Mouse (Mus musculus) CD4-positive, CD25-positive, alpha-beta regulatory T cell, adult 9 weeks (primary cell): Measurements from ENCODE around the gene Lyzl6. TPM values are rescaled to one million over a fixed set of nuclear protein-coding genes. Genes with fewer than 3 reads are reported as not detected.

Experiments used
- polyA plus RNA-seq: library from polyadenylated mRNA; unstranded; fragments of 100-300 nt; shearing (Covaris generic); gene quantifications from one replicate; pipeline ENCODE4 v1.2.1, GENCODE M21; 2017

Lyzl6 gene
- not detected for polyA plus RNA-seq

DNA sequence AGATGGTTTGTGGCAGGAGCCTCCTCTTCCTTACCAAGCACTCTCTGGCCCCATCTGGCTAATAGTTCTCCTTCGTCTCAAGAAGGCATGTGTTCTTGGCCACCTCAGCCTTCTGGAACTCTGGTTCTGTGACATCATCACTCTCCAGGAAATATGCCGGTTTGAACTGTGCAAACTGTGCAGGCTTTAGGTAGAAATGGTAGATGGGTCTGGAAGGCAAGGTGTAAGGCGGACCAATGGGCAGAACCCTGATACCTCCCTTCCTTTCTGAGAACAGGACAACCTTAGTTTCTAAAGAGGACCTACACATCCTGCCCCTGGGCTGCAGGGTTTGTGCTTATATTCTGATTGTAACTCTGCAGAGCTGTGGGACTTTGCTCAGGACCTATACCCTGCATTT, at the start of gene Lyzl6:
Gene Lyzl6 (minus strand): TSS at position 101 of the 400 bp plus-strand sequence.

DNA sequence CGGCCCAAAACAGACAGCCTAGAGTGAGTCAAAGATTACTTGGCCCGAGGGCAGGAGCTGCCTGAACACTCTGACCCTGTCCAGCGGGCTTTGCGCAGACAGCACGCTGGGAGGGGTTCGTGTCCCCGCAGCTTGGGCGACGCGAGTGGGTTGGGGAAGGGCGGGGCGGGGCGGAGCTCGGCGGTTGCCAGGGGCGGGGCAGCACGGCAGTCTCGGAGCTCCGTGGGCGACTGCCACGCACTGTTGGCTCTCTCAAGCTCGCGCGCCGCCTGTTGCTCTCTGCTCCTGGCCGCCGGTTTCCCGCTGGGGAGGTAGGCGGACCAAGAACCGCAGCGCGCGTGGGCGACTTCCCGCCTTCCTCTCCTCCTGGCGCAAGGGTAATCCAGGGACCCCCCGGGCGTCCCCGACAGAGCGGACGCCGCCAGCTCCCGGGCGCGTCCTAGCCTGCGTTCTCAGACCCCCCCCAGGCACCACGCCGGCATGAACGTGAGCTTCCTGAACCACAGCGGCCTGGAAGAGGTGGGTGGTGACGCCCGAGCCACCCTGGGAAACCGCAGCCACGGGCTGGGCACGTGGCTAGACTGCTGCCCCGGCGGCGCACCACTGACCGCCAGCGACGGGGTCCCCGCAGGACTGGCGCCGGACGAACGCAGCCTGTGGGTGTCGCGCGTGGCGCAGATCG, 10.8 kb upstream of the Lyzl6 start, which contains the start of gene Rprml:
Gene Rprml (plus strand): TSS at position 270 of the 682 bp plus-strand sequence.

DNA sequence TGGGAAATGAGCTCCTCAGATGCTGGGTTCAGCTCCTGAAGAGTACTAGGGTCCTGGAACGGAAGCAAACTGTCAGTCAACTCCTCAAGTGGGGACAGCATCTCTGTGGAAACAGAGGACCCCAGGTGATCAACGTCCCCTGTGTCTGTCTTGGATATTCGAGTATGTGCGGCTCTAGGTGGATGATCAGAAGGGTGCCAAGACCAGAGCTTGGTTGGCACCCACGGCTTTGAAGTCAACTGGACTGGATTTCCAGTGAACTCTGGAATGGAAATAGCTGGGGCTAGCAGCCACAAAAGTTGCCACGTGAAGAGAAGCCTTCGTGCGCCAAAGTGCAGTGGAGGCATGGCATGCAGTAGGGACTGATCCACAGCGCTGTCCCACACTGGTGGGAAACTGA, 17.6 kb downstream of the Lyzl6 start, which contains the start of gene Gm884:
Gene Gm884 (minus strand): TSS at position 101 of the 400 bp plus-strand sequence.

Other genes with a start within 250 kb of the Lyzl6 start
- 25.2 TPM for gene Plekhm1, start 226.2 kb downstream of the Lyzl6 start, polyA plus RNA-seq
- gene Lrrc37a, start 134.3 kb downstream of the Lyzl6 start, polyA plus RNA-seq = not detected
- gene Gm884, start 17.8 kb downstream of the Lyzl6 start, polyA plus RNA-seq = not detected
- gene Rprml, start 10.7 kb upstream of the Lyzl6 start, polyA plus RNA-seq = not detected
- gene Gosr2, start 59.0 kb upstream of the Lyzl6 start, polyA plus RNA-seq = 133 TPM
- not detected for gene Wnt9b, start 110.9 kb upstream of the Lyzl6 start, polyA plus RNA-seq
- gene Wnt3, start 135.3 kb upstream of the Lyzl6 start, polyA plus RNA-seq = 4.7 TPM